Mouse (Mus musculus): ENCODE results near the gene Zfyve27.

DNA sequence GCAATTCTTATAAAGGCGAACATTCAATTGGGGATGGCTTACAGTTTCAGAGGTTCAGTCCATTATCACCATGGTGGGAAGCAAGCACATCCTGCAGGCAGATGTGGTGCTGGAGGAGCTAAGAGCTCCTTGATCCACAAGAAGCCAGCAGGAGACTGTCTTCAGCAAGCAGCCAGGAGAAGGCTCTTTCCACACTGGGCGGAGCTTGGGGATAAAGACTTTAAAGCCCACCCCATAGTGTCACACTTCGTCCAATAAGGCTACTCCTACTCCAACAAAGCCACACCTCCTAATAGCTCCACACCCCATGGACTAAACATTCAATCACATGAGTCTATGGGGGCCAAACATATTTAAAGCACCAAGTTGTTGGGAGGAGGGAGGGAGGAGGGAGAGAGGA lies 21.8 kb upstream of the Zfyve27 start:
- TF ChIP-seq CTCF (IDR thresholded peaks at IDR 0.05; ENCODE audit: extremely low read depth, insufficient read depth, insufficient read length, insufficient replicate concordance) (no peak), POLR2A (IDR thresholded peaks at IDR 0.05; ENCODE audit: low read depth, low read length) (no peak)

Data from spleen, adult 2 months (tissue).